Mouse (Mus musculus) heart, postnatal 10 days (tissue): ENCODE results near the gene Pcyt1b. TPM values are rescaled to one million over a fixed set of nuclear protein-coding genes. Genes with fewer than 3 reads are reported as not detected.
A peak's percentile ranks its signal among the peaks of the same experiment; 100 is the strongest.

Source experiments
- DNase-seq, 2 experiments: peaks; one replicate each; pipeline ENCODE4 v3.0.0; 2021
- intact Hi-C: fragments of 180-260 bp; cut with DNase I; formaldehyde crosslinking; loops from one replicate; pipeline ENCODE4 v1.15.1; 2025
- total RNA-seq, 2 experiments: library from RNA; stranded (reverse); gene quantifications; 2 replicates each; pipeline ENCODE4 v1.2.3; 2021

Gene Pcyt1b
- total RNA-seq, result under 1 TPM; 0.41 to 0.69 TPM

- DNase-seq, result no peak
- intact Hi-C loops, result no loop called here
Observed at GRCm38 (mm10) chrX:93654218-93655002, at the start of gene Pcyt1b. TSS of gene Pcyt1b (plus strand) at chrX:93654863.

DNA sequence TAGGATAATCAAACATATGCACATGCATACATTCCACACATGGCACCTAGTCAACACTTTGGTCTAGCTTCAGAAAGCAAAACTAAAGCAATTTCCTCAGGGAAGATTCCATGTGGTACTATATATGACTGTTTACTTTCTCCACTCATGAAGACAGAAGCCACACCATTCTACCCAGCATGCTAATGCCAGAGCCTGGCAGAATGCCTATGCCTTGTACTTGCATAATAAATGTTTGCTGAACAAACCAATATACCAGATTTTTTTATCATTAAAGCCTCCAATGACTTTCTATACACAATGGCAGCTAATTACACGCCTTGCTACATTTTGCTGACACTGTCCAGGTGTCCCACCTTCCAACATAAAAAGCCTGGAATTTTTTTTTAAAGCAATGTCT is 24.4 kb upstream of the Pcyt1b start:
- DNase-seq, result no peak
- intact Hi-C loops, result no loop called here

DNA sequence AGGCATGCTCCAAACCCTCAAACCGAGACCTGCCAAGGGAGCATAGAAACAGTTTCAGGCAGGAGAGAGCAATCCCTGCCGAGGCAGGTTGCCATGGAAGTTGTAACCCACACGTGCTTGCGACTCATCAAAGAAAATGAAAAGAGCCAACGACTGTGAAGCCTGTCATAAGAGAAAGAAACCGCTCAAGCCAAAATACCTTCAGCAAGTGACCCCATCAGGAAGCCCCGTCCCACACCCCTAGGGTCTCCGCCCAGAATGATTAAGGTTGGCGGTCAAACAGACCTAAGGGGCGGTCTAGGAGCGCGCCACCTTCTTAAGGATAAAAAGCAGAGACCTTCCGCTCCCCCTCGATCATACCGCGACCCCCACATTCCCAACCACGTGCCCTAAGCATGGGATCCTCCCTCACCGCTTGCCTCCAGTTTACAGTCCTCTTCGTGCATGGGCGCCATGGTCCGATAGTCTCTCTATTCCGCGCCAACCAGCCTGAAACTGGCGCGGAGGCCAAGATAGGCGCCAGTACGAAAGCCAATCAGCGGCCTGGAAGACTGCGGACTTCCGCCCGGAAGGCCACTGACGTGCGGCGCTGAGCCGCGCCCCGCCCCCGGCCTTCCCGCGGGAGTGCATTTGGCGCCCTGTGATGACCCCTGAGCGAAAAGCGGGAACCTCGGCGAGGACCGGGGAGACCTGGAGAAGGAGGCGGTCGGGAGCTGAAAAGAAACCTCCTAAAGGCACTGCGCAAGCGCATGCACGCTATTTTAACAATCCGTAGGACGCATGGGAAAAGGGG is 22.8 kb upstream of the Pcyt1b start, which contains the start of gene Pola1:
TSS of gene Pola1 (minus strand) at position 499 of the 793 bp plus-strand sequence.
- DNase-seq, result peak; percentile 90
- intact Hi-C loops, result no loop called here

DNA sequence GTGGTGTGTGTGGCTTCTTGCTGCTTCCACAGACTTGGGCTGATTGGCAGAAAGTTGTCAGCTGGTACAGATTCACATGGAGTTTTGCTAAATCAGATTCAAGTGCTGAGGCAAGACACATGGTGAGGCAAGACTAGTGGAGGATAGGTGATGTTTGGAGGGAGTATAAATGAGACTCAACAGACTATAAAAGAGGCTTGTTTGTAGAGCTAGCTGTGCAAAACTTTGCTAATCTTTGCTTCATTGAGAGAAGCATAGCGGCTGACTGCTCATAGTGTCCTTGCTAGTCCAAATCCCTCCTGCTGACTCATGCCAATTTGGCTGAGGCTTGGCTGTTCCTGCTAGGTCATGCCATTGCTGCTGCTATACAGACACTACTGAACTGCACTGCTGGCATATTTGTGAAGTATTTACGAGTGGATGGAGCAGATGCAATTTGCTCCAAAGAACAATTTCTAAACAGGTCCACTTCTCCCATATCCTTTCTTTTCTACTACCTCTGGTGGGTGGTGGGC is 19.7 kb upstream of the Pcyt1b start:
- peak in 1 of 2 experiments; percentile 6 for DNase-seq
- intact Hi-C loops, result no loop called here

DNA sequence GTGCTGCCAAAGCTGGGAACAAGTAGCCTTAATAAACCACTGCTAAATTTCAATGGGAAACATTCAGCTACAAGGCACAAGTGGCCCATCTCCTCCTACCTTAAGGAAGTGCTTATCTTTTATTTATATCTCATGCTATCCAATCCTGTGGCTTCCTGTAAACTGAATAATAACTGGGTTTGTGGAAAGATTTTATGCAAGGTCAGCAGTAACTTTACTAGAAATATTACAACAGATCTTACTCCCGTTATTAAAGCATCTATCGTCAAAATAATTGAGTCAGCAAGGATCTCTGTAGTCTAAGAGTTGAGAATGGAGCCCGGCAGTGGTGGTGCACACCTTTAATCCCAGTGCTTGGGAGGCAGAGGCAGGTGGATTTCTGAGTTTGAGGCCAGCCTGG is 11.1 kb upstream of the Pcyt1b start:
- DNase-seq, result no peak
- intact Hi-C loops, result no loop called here

DNA sequence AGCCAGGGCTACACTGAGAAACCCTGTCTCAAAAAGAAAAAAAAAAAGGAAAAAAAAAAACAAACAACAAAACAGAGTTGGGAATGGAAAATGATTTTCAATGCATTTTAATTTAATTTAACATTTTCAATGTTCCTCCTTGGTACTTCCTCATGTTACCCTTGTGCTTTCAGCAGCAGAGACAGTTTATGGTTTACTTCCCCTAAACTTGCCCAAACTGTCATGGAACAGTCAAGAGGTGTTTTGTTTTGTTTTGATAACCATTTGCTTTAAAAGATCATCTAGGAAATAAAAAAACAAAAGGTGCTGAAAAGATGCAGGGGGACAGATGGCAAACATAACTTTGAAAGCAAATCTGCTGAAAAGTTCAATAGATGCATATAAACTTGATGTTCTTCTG is 10.6 kb upstream of the Pcyt1b start:
- intact Hi-C loops, result no loop called here
- DNase-seq, result no peak

DNA sequence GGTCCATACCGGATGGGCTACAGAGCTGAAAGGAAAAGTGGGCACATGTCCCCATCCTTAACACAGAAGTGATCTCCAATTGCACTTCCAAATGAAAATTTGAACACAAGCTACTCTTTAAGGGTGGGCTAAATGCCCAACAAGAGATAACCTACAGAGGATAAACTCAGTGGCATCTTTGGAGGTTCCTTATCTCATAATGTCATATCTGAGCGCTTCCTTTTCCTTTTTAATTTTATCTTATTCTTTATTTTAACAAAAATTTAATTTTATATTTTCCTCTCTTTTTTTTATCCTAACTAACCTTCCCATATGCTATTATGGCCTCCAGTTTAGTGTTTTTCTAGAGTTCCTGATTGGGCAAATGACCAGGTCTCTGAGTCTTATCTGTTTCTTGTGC is 3.9 kb upstream of the Pcyt1b start:
- intact Hi-C loops, result no loop called here
- DNase-seq, result no peak

GRCm38 (mm10) chrX:93655153-93655552 is 490 bp downstream of the Pcyt1b start:
- no peak for DNase-seq

GRCm38 (mm10) chrX:93663919-93664586 is 9.4 kb downstream of the Pcyt1b start:
- intact Hi-C loops, result no loop called here
- no peak for DNase-seq

More at GRCm38 (mm10) chrX:93655153-93655552, 490 bp downstream of the Pcyt1b start:
- intact Hi-C loops, result no loop called here

GRCm38 (mm10) chrX:93664787-93665186 is 10.1 kb downstream of the Pcyt1b start:
- intact Hi-C loops, result no loop called here
- DNase-seq, result no peak

DNA sequence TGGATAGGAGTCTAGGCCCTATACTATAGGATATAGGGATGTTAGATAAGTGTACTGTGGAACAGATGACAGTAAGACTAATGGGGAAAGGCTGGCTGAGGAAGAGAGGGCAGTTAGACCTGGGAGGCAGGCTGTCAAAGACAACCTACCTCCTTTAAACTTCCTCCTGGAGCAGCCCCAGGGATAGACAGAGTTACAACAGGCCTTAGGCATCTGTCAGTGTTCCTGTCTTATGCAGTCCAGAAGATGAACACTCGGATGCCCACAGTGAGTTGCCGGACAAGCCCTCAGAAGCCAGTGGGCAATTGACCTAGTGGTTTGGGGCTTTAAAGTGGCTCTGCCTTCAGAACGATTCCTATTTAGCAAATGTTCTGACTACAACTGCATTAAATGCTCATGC is 19.8 kb downstream of the Pcyt1b start:
- DNase-seq, result no peak
- intact Hi-C loops, result no loop called here

GRCm38 (mm10) chrX:93674836-93675795 is 20.5 kb downstream of the Pcyt1b start:
- peak; percentile 42 to 43 for DNase-seq
- intact Hi-C loops, result no loop called here

- intact Hi-C loops, result no loop called here
- no peak for DNase-seq
Observed at GRCm38 (mm10) chrX:93676228-93676627, 21.6 kb downstream of the Pcyt1b start.

- DNase-seq, result no peak
- intact Hi-C loops, result no loop called here
Observed at GRCm38 (mm10) chrX:93689287-93689686, 34.6 kb downstream of the Pcyt1b start.

- no peak for DNase-seq
- intact Hi-C loops, result no loop called here
Observed at GRCm38 (mm10) chrX:93690672-93691071, 36.0 kb downstream of the Pcyt1b start.

- no peak for DNase-seq
- intact Hi-C loops, result no loop called here
Observed at GRCm38 (mm10) chrX:93697596-93697995, 42.9 kb downstream of the Pcyt1b start.

GRCm38 (mm10) chrX:93700528-93701225 is 46.0 kb downstream of the Pcyt1b start:
- intact Hi-C loops, result no loop called here

DNA sequence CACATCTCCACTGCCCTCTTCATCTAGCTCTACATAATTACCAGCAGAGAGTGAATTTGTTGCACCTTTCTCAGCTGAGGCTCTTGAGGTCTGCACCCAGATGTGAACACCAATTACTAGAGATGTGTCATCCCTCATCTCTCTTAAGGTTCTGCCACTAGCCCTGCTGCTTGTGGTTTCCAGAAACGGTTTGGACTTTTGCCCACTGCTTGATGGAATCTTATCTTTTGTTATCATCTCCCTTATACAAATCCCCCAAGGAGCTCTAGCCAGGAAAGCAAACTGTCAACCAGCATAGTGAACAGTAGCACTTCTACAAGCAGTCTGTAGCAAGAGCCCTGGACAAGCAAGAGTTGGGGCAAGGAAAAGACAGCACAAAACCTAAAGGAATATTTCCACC is 57.9 kb downstream of the Pcyt1b start:
- intact Hi-C loops, result no loop called here
- no peak for DNase-seq

More at GRCm38 (mm10) chrX:93700528-93701225, 46.0 kb downstream of the Pcyt1b start:
- DNase-seq, result peak; percentile 64 to 67

DNA sequence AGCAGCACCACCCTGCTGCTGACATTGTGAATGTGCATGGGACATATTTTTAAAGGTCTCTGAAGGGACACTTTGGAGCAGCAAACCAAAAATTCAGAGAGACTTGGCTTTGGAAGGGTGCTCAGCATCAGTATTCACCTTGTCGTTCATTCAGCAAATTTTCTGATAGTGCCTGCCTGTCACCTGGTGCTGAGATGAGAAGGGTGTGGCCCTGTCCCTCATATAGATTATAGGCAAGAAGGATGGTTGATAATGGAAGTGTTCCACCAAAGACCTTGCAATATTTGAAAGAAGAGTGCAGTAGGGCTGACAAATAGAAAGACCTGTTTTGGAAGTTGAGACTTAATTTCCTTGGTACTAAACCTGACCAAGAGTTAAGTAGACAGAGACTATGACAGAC is 74.9 kb downstream of the Pcyt1b start:
- intact Hi-C loops, result no loop called here
- DNase-seq, result no peak
